Mouse (Mus musculus) embryonic facial prominence, embryonic 13.5 days (tissue): ENCODE data around the gene Smarcd2. TPM values are rescaled to one million over a fixed set of nuclear protein-coding genes. Genes with fewer than 3 reads are reported as not detected.

ENCODE experiments used
- ATAC-seq: fragments of 200-750 bp; cut with Nextera tagmentation; 2 replicates; pipeline ENCODE4 v1.8.0; 2017; ENCODE audit warnings: low read depth; ENCODE audit not compliant: insufficient number of reproducible peaks, insufficient read depth, low FRiP score, low TSS enrichment
- H3K27ac ChIP-seq: fragments of 300-500 bp; sonication (generic); 2 replicates; pipeline ENCODE4 v1.5.1; 2015; ENCODE audit warnings: moderate library complexity, mild to moderate bottlenecking, inconsistent platforms
- H3K27me3 ChIP-seq: fragments of 300-500 bp; sonication (generic); 2 replicates; pipeline ENCODE4 v1.6.1; 2015; ENCODE audit warnings: mild to moderate bottlenecking, inconsistent platforms
- H3K36me3 ChIP-seq: fragments of 300-500 bp; sonication (generic); 2 replicates; pipeline ENCODE4 v1.6.1; 2015; ENCODE audit warnings: mild to moderate bottlenecking, inconsistent platforms
- H3K4me1 ChIP-seq: fragments of 300-500 bp; sonication (generic); 2 replicates; pipeline ENCODE4 v1.6.1; 2015; ENCODE audit warnings: inconsistent platforms
- H3K4me2 ChIP-seq: fragments of 300-500 bp; sonication (generic); 2 replicates; pipeline ENCODE4 v1.6.1; 2015; ENCODE audit warnings: moderate library complexity, mild to moderate bottlenecking, inconsistent platforms
- H3K4me3 ChIP-seq: fragments of 300-500 bp; sonication (generic); 2 replicates; pipeline ENCODE4 v1.5.1; 2015; ENCODE audit warnings: mild to moderate bottlenecking, inconsistent platforms
- H3K9ac ChIP-seq: fragments of 300-500 bp; sonication (generic); 2 replicates; pipeline ENCODE4 v1.6.1; 2015; ENCODE audit warnings: mild to moderate bottlenecking, inconsistent platforms
- H3K9me3 ChIP-seq: fragments of 300-500 bp; sonication (generic); 2 replicates; pipeline ENCODE4 v1.6.1; 2016; ENCODE audit warnings: inconsistent platforms
- WGBS: fragments of 180-500 bp; shearing (Covaris S2); methylation state at CpG from one replicate; pipeline ENCODE4 v1.1.7; 2015; ENCODE audit warnings: mixed read lengths; 5-methylcytosine and 5-hydroxymethylcytosine counted together
- polyA plus RNA-seq: library from polyadenylated mRNA; unstranded; fragments of >200 nt; fragmentation: Nextera tagmentation; extraction: Ambion mirVana; gene quantifications from 2 replicates; pipeline ENCODE4 v1.2.1, GENCODE M21; 2015

Gene Smarcd2
- 75.7 and 88.0 TPM in 2 replicates for polyA plus RNA-seq

- Histone ChIP-seq H3K27ac (peak within 1 kb of the TSS; percentile 97), H3K4me3 (peak within 1 kb of the TSS; percentile 99), H3K4me2 (peak within 1 kb of the TSS; percentile 91), H3K9me3 (no peaks in the 10 kb centered on the region), H3K27me3 (no peaks in the 10 kb centered on the region), H3K4me1 (peaks cover 60% of the 10 kb centered on the region), H3K36me3 (peaks cover 1% of the 10 kb centered on the region; the same call in 1 of the 2 replicates), H3K9ac (peak within 1 kb of the TSS; percentile 99)
- whole genome bisulfite sequencing: under 1% methylated on average over 72 of the region's 72 CpGs
- ATAC-seq: peak; percentile 88
Measured at GRCm38 (mm10) chr11:106272644-106273310, at the start of gene Smarcd2. Gene Smarcd2, minus strand, starts transcription at chr11:106272972.

GRCm38 (mm10) chr11:106318406-106319366, 45.9 kb upstream of the Smarcd2 start:
- no peaks in the 10 kb centered on the region for H3K27me3 ChIP-seq
- no peak for ATAC-seq
- H3K27ac ChIP-seq: no peak overlapping the region
- H3K36me3 ChIP-seq: no peaks in the 10 kb centered on the region
- H3K9me3 ChIP-seq: no peaks in the 10 kb centered on the region
- peaks cover 43% of the 10 kb centered on the region for H3K4me1 ChIP-seq
- no peak overlapping the region for H3K9ac ChIP-seq
- no peak overlapping the region for H3K4me2 ChIP-seq
- no peak overlapping the region for H3K4me3 ChIP-seq
- 61% methylated on average over 21 of the region's 21 CpGs for WGBS

GRCm38 (mm10) chr11:106317801-106318200, 45.0 kb upstream of the Smarcd2 start:
- Histone ChIP-seq H3K27me3 (no peaks in the 10 kb centered on the region), H3K36me3 (no peaks in the 10 kb centered on the region), H3K27ac (no peak overlapping the region; the same call in 1 of the 2 replicates), H3K4me2 (no peak overlapping the region), H3K9me3 (no peaks in the 10 kb centered on the region), H3K4me3 (no peak overlapping the region), H3K4me1 (peaks cover 49% of the 10 kb centered on the region), H3K9ac (no peak overlapping the region)
- 75% methylated on average over 7 of the region's 7 CpGs for WGBS
- ATAC-seq: no peak

- H3K27ac ChIP-seq: no peak overlapping the region
- 17% methylated on average over 1 of the region's 1 CpGs for WGBS
- ATAC-seq: no peak
Measured at GRCm38 (mm10) chr11:106316416-106316815, 43.6 kb upstream of the Smarcd2 start.

GRCm38 (mm10) chr11:106314333-106314812, 41.6 kb upstream of the Smarcd2 start, which contains the start of gene Cd79b:
Gene Cd79b, minus strand, starts transcription at chr11:106314762.
- H3K4me3 ChIP-seq: no peak within 1 kb of the TSS
- no peak for ATAC-seq
- no peaks in the 10 kb centered on the region for H3K27me3 ChIP-seq
- no peaks in the 10 kb centered on the region for H3K36me3 ChIP-seq
- 35% methylated on average over 9 of the region's 9 CpGs for WGBS
- 0 out of 2 replicates have a peak within 1 kb of the TSS, but pooled peaks have one; percentile 11 for H3K9ac ChIP-seq
- no peak within 1 kb of the TSS for H3K27ac ChIP-seq
- H3K4me2 ChIP-seq: no peak within 1 kb of the TSS
- peaks cover 49% of the 10 kb centered on the region for H3K4me1 ChIP-seq
- no peaks in the 10 kb centered on the region for H3K9me3 ChIP-seq

More at GRCm38 (mm10) chr11:106316416-106316815, 43.6 kb upstream of the Smarcd2 start:
- no peaks in the 10 kb centered on the region for H3K36me3 ChIP-seq
- H3K4me3 ChIP-seq: no peak overlapping the region
- H3K9ac ChIP-seq: no peak overlapping the region
- H3K9me3 ChIP-seq: no peaks in the 10 kb centered on the region
- H3K27me3 ChIP-seq: no peaks in the 10 kb centered on the region
- H3K4me2 ChIP-seq: no peak overlapping the region
- peaks cover 49% of the 10 kb centered on the region for H3K4me1 ChIP-seq

- no peak overlapping the region for H3K4me3 ChIP-seq
- ATAC-seq: no peak; the same call in 1 of the 2 replicates
- no peaks in the 10 kb centered on the region for H3K36me3 ChIP-seq
- H3K4me2 ChIP-seq: no peak overlapping the region
- H3K27me3 ChIP-seq: no peaks in the 10 kb centered on the region
- peak overlapping the region; percentile 33; the same call in 1 of the 2 replicates for H3K27ac ChIP-seq
- WGBS: 42% methylated on average over 5 of the region's 5 CpGs
- H3K9me3 ChIP-seq: no peaks in the 10 kb centered on the region
- H3K9ac ChIP-seq: no peak overlapping the region
- peaks cover 43% of the 10 kb centered on the region for H3K4me1 ChIP-seq
Measured at GRCm38 (mm10) chr11:106313533-106313932, 40.8 kb upstream of the Smarcd2 start.

GRCm38 (mm10) chr11:106310123-106310522, 37.4 kb upstream of the Smarcd2 start:
- H3K27me3 ChIP-seq: no peaks in the 10 kb centered on the region
- no peak overlapping the region for H3K4me2 ChIP-seq
- H3K4me1 ChIP-seq: peaks cover 18% of the 10 kb centered on the region
- H3K27ac ChIP-seq: no peak overlapping the region
- no peak overlapping the region for H3K4me3 ChIP-seq
- H3K36me3 ChIP-seq: no peaks in the 10 kb centered on the region
- 62% methylated on average over 5 of the region's 5 CpGs for WGBS
- H3K9ac ChIP-seq: no peak overlapping the region
- no peak for ATAC-seq
- H3K9me3 ChIP-seq: no peaks in the 10 kb centered on the region

GRCm38 (mm10) chr11:106308162-106308561, 35.4 kb upstream of the Smarcd2 start:
- Histone ChIP-seq H3K36me3 (no peaks in the 10 kb centered on the region), H3K9ac (no peak overlapping the region), H3K27ac (no peak overlapping the region), H3K4me3 (no peak overlapping the region), H3K4me1 (peaks cover 1% of the 10 kb centered on the region; the same call in 1 of the 2 replicates), H3K9me3 (no peaks in the 10 kb centered on the region), H3K4me2 (no peak overlapping the region), H3K27me3 (no peaks in the 10 kb centered on the region)
- ATAC-seq: no peak
- WGBS: 89% methylated on average over 11 of the region's 11 CpGs

- no peaks in the 10 kb centered on the region for H3K4me1 ChIP-seq
- no peak for ATAC-seq
- H3K4me3 ChIP-seq: no peak overlapping the region
- no peaks in the 10 kb centered on the region for H3K36me3 ChIP-seq
- no peak overlapping the region for H3K4me2 ChIP-seq
- WGBS: 76% methylated on average over 5 of the region's 5 CpGs
- no peak overlapping the region for H3K9ac ChIP-seq
- no peaks in the 10 kb centered on the region for H3K27me3 ChIP-seq
- H3K9me3 ChIP-seq: no peaks in the 10 kb centered on the region
- H3K27ac ChIP-seq: no peak overlapping the region
Measured at GRCm38 (mm10) chr11:106307432-106307831, 34.7 kb upstream of the Smarcd2 start.

- Histone ChIP-seq H3K9ac (no peak overlapping the region), H3K36me3 (no peaks in the 10 kb centered on the region), H3K4me3 (no peak overlapping the region), H3K27ac (no peak overlapping the region), H3K9me3 (no peaks in the 10 kb centered on the region), H3K4me2 (no peak overlapping the region), H3K27me3 (no peaks in the 10 kb centered on the region), H3K4me1 (no peaks in the 10 kb centered on the region)
- 88% methylated on average over 9 of the region's 9 CpGs for WGBS
- ATAC-seq: no peak
Measured at GRCm38 (mm10) chr11:106306758-106307157, 34.0 kb upstream of the Smarcd2 start.

- Histone ChIP-seq H3K9me3 (no peaks in the 10 kb centered on the region), H3K36me3 (no peaks in the 10 kb centered on the region), H3K4me2 (no peak overlapping the region), H3K4me1 (no peaks in the 10 kb centered on the region), H3K4me3 (no peak overlapping the region), H3K27me3 (no peaks in the 10 kb centered on the region), H3K27ac (no peak overlapping the region), H3K9ac (no peak overlapping the region)
- WGBS: 86% methylated on average over 3 of the region's 3 CpGs
- ATAC-seq: no peak
Measured at GRCm38 (mm10) chr11:106306065-106306385, 33.3 kb upstream of the Smarcd2 start.
